Mouse (Mus musculus) E14TG2a.4 (cell line): ENCODE results near the gene Nap1l1.

Experiments
- CTCF ChIP-seq: conservative IDR thresholded peaks from 2 replicates; pipeline ENCODE4 v1.5.1; 2014; ENCODE audit warnings: low read length
- POU5F1 ChIP-seq: IDR thresholded peaks from 2 replicates; pipeline ENCODE4 v1.6.1; 2014; ENCODE audit warnings: low read length, borderline replicate concordance

DNA sequence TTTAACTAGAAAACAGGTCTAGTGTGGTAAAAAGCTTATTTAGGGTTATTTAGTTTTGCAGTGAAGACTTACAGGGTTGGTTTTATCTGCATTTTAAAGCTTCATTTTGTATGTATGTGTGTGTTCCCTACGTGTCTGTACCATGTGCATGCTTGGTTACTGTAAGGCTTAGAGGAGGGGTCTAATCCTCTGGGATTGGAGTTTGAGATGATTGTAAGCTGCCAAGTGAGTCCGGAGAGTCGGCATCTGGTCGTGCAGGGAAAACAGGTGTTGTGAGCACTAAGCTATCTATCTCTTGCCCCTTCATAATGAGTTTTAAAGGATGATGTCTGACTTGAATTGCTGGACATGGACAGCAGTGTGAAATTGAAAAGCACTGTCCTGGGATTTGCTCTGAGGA, 3.3 kb downstream of the Nap1l1 start:
- TF ChIP-seq CTCF (no peak), POU5F1 (no peak)
